Mouse (Mus musculus) heart, adult 2 months (tissue): ENCODE results near the gene Gpsm1. TPM values are rescaled to one million over a fixed set of nuclear protein-coding genes. Genes with fewer than 3 reads are reported as not detected.
A peak's percentile ranks its signal among the peaks of the same experiment; 100 is the strongest.

ENCODE experiments used
- DNase-seq, 2 experiments: peaks; one replicate each; pipeline ENCODE4 v3.0.0; 2021
- H3K27ac ChIP-seq: fragments of 200-600 bp; 2 replicates; pipeline ENCODE4 v1.8.1; 2022
- H3K27me3 ChIP-seq: fragments of 200-500 bp; 2 replicates; pipeline ENCODE4 v1.6.1; 2012; ENCODE audit warnings: mild to moderate bottlenecking, low read length, inconsistent platforms, mixed read lengths; ENCODE audit not compliant: control insufficient read depth, insufficient read depth
- H3K36me3 ChIP-seq: fragments of 200-500 bp; 2 replicates; pipeline ENCODE4 v1.6.1; 2012; ENCODE audit warnings: low read length, inconsistent platforms; ENCODE audit not compliant: control insufficient read depth, insufficient read depth
- H3K4me1 ChIP-seq: fragments of 200-500 bp; 2 replicates; pipeline ENCODE4 v1.6.1; 2011; ENCODE audit warnings: low read length; ENCODE audit not compliant: control insufficient read depth, insufficient read depth
- H3K4me3 ChIP-seq: fragments of 200-600 bp; 2 replicates; pipeline ENCODE4 v1.8.1; 2022
- H3K79me2 ChIP-seq: fragments of 200-500 bp; replicated peaks from 2 replicates; pipeline ENCODE4 v1.6.1; 2012; ENCODE audit warnings: mild to moderate bottlenecking, inconsistent platforms, low read length, moderate library complexity, mixed read lengths; ENCODE audit not compliant: control insufficient read depth, insufficient read depth
- H3K9ac ChIP-seq: fragments of 200-500 bp; 2 replicates; pipeline ENCODE4 v1.6.1; 2012; ENCODE audit warnings: low read depth, mild to moderate bottlenecking, control low read depth, inconsistent platforms, low read length, mixed read lengths
- CTCF ChIP-seq: fragments of 200-600 bp; IDR thresholded peaks from 2 replicates; pipeline ENCODE4 v1.8.1; 2022; ENCODE audit warnings: antibody characterized with exemption, mild to moderate bottlenecking, moderate library complexity
- EP300 ChIP-seq: fragments of 200-500 bp; IDR thresholded peaks from 2 replicates; pipeline ENCODE4 v1.6.1; 2011; ENCODE audit warnings: low read depth, low read length, control low read depth; ENCODE audit not compliant: insufficient read depth
- POLR2A ChIP-seq: fragments of 200-500 bp; IDR thresholded peaks from 2 replicates; pipeline ENCODE4 v1.6.1; 2011; ENCODE audit warnings: mild to moderate bottlenecking, low read depth, low read length, control low read depth; ENCODE audit not compliant: insufficient read depth
- WGBS: fragments of 180-500 bp; shearing (Covaris S2); methylation state at CpG from one replicate; pipeline ENCODE4 v1.1.7; 2018; 5-methylcytosine and 5-hydroxymethylcytosine counted together
- intact Hi-C: fragments of 180-260 bp; cut with DNase I; formaldehyde crosslinking; loops from one replicate; pipeline ENCODE4 v1.15.1; 2025
- polyA plus RNA-seq: library from polyadenylated mRNA; depleted of rRNA; stranded (reverse); fragments of >200 nt; gene quantifications from 2 replicates; pipeline ENCODE4 v1.2.3, GENCODE M21; 2012
- total RNA-seq, 2 experiments: library from RNA; stranded (reverse); gene quantifications; 2 replicates each; pipeline ENCODE4 v1.2.3; 2021

The Gpsm1 gene
- total and polyA plus RNA-seq, 3 experiments: 169 to 301 (median 249) TPM

DNA sequence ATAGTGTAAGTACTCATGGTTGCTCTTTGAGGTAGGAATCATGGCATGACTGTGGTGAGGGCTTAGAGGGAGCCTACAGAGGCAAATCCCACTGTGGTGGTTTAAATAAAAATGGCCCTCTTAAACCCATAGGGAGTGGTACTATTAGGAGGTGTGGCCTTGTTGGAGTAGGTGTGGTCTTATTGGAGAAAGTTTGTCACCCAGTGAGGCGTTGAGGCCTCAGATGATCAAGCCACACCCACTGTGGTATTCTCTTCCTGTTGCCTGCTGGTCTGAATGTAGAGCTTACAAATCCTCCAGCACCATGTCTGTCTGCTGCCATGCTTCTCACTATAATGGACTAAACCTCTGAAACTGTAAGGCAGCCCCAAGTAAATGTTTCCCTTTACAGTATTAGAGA lies 10.6 kb upstream of the Gpsm1 start:
- Histone ChIP-seq H3K36me3 (no peaks in the 10 kb centered on the region), H3K9ac (no peak overlapping the region), H3K79me2 (no peaks in the 10 kb centered on the region), H3K4me1 (no peaks in the 10 kb centered on the region; the same call in 1 of the 2 replicates), H3K27me3 (no peaks in the 10 kb centered on the region), H3K4me3 (no peak overlapping the region), H3K27ac (no peak overlapping the region)
- no peak for TF ChIP-seq CTCF
- no peak for TF ChIP-seq EP300
- no peak for TF ChIP-seq POLR2A
- 72% methylated on average over 1 of the region's 1 CpGs for WGBS
- DNase-seq: no peak
- intact Hi-C loops: no loop called here

DNA sequence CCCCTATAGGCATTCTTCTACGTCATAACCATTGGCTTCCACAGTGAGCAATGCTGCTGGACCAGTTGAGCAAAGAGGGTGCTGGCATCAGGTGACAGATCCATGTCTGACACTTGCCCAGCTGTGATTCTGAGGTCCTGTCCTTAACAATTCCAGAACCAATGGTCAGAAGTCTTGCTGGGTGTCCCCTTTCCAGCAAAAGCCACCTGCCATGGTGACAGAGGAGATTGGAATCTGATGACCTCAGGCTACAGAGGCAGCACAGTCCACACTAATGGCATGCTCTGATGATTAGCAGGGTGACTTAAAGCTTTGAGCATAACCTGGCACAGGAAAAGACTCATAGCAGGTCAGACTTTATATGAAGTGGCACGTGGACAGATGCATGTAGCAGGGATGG lies 9.8 kb upstream of the Gpsm1 start:
- Histone ChIP-seq H3K79me2 (no peaks in the 10 kb centered on the region), H3K36me3 (no peaks in the 10 kb centered on the region), H3K4me1 (no peaks in the 10 kb centered on the region; the same call in 1 of the 2 replicates), H3K4me3 (no peak overlapping the region), H3K27ac (no peak overlapping the region), H3K27me3 (no peaks in the 10 kb centered on the region), H3K9ac (no peak overlapping the region)
- intact Hi-C loops: no loop called here
- TF ChIP-seq POLR2A: no peak
- no peak for TF ChIP-seq CTCF
- no peak for TF ChIP-seq EP300
- WGBS: 76% methylated on average over 2 of the region's 2 CpGs
- no peak for DNase-seq

DNA sequence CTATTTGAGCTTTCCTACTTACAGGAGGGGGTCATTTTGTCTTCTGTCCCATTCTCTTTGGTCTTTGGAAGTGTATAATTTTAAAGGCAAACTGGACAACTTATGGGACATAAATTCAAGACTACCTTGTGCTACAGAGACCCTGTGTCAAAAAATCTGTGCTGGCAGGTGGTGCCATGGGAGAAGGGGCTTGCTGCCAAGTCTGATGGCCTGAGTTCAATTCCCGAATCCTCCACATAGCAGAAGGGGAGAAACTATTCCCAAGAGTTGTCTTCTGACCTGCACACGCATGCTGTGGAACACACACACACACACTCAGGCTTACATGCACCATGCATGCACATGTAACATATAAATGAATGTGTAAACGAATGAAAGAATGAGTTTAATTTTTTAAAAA lies 8.6 kb upstream of the Gpsm1 start:
- intact Hi-C loops: no loop called here
- 87% methylated on average over 3 of the region's 3 CpGs for WGBS
- Histone ChIP-seq H3K9ac (no peak overlapping the region), H3K36me3 (no peaks in the 10 kb centered on the region), H3K27ac (no peak overlapping the region), H3K27me3 (no peaks in the 10 kb centered on the region), H3K4me1 (no peaks in the 10 kb centered on the region), H3K79me2 (no peaks in the 10 kb centered on the region), H3K4me3 (no peak overlapping the region)
- TF ChIP-seq CTCF (no peak), POLR2A (no peak), EP300 (no peak)
- DNase-seq: no peak

DNA sequence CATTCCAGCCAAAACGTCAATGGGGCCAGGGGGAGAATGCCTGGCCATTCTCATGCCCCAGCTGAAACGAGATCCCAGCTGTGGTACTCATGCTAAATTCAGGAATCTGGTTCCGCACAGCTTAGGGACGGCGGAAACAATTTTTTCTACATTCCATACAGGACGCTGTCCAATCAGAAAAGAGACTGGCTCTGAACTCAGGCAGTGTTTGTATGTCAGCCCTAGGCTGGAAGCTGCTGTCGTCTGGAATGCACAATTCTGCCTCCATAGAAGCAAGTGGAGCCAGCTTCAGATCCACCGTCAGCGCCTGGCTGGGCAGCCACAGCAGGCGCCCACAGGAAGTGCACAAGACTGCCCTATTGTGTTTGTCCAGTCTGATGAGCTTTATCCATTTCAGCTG lies 5.6 kb upstream of the Gpsm1 start:
- Histone ChIP-seq H3K27ac (no peak overlapping the region; the same call in 1 of the 2 replicates), H3K4me3 (no peak overlapping the region), H3K9ac (no peak overlapping the region), H3K79me2 (no peaks in the 10 kb centered on the region), H3K4me1 (no peaks in the 10 kb centered on the region), H3K27me3 (no peaks in the 10 kb centered on the region), H3K36me3 (no peaks in the 10 kb centered on the region)
- TF ChIP-seq EP300 (no peak), POLR2A (no peak), CTCF (no peak)
- 29% methylated on average over 10 of the region's 10 CpGs for WGBS
- no peak for DNase-seq
- intact Hi-C loops: no loop called here

DNA sequence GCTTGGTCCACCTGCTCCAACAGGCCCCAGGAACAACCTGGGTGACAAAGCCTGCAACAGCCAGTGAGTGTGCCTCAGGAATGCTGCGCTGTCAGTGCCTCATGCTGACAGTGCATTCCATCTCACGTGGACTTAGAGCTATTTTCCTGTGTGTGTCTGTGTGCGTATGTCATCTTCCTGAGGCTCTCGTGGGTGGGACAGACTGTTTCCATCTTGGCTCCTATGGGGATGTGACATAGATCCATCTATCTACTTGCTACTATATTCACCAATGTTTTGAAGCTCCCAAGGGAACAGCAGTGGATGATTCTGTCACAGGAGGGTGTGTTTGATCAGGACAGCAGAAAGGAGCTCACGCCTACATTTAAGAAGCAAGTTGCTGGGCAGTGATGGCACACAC lies 3.4 kb upstream of the Gpsm1 start:
- Histone ChIP-seq H3K27me3 (no peaks in the 10 kb centered on the region), H3K9ac (no peak overlapping the region), H3K36me3 (no peaks in the 10 kb centered on the region), H3K4me3 (no peak overlapping the region), H3K27ac (no peak overlapping the region), H3K79me2 (no peaks in the 10 kb centered on the region), H3K4me1 (peaks cover 5% of the 10 kb centered on the region)
- no peak for DNase-seq
- TF ChIP-seq CTCF (no peak), EP300 (no peak), POLR2A (no peak)
- intact Hi-C loops: no loop called here
- 60% methylated on average over 5 of the region's 5 CpGs for WGBS

DNA sequence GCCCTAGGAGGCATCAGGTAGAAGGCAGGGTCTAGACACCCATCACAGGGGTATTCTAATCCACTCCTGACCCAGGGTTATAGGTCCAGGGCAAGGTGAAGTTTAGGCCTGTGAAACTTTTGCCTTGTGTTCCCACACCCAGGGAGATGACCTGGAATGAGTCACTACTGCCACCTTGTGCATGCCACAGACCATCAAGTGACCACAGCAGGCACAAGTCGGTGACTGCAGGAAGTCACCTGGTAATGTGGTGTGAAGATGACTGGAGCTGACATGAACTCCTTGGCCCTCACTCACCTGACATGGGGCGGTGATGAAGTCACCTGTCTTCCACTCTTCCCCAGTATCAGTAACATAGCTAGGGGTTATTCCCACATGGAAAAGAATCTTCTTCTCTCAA lies 2.5 kb upstream of the Gpsm1 start:
- no peak overlapping the region for H3K27ac ChIP-seq
- no peaks in the 10 kb centered on the region for H3K27me3 ChIP-seq
- TF ChIP-seq POLR2A (no peak), EP300 (no peak), CTCF (peak; percentile 40)
- H3K9ac ChIP-seq: no peak overlapping the region
- no peak for DNase-seq
- H3K4me1 ChIP-seq: peaks cover 5% of the 10 kb centered on the region
- H3K4me3 ChIP-seq: no peak overlapping the region
- intact Hi-C loops: no loop called here
- 52% methylated on average over 2 of the region's 2 CpGs for WGBS
- H3K79me2 ChIP-seq: no peaks in the 10 kb centered on the region
- no peaks in the 10 kb centered on the region for H3K36me3 ChIP-seq

DNA sequence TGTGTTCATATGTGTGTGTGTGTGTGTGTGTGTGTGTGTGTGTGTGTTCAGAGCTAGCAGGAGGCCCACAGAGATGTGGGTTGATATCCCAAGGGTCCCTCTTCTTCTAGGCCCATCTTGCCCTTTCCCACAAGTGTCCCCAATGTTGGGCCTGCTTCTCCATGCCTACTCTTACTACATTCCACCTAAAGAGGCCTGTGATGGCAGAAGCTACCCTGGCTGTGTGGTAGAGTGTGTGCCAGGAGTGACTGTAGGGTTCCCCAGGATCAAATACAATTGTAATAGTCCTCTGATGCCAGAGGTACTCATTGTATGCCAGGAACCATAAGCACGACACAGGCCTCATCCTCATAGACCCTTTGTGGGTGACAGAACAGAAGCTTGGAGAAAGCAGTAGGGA lies 1.9 kb upstream of the Gpsm1 start:
- Histone ChIP-seq H3K9ac (no peak overlapping the region), H3K36me3 (no peaks in the 10 kb centered on the region), H3K4me1 (peaks cover 5% of the 10 kb centered on the region), H3K27ac (no peak overlapping the region; the same call in 1 of the 2 replicates), H3K4me3 (no peak overlapping the region), H3K27me3 (no peaks in the 10 kb centered on the region), H3K79me2 (no peaks in the 10 kb centered on the region)
- WGBS: 97% methylated on average over 1 of the region's 1 CpGs
- intact Hi-C loops: no loop called here
- no peak for TF ChIP-seq POLR2A
- no peak for TF ChIP-seq CTCF
- no peak for DNase-seq
